Mouse (Mus musculus): Measurements from ENCODE around the gene Ciz1. TPM values are rescaled to one million over a fixed set of nuclear protein-coding genes. Genes with fewer than 3 reads are reported as not detected.

Gene Ciz1
- total RNA-seq, 2 experiments from 2014 or later: 41.0 to 140 TPM

- no peak for ATAC-seq (replicated peaks; ENCODE audit: low FRiP score, low TSS enrichment, poor library complexity, severe bottlenecking)
These were observed 33.2 kb upstream of the Ciz1 start for GRCm38 (mm10) chr2:32318709-32319585.

- ATAC-seq (replicated peaks; ENCODE audit: low FRiP score, low TSS enrichment, poor library complexity, severe bottlenecking): no peak
These were observed 32.2 kb upstream of the Ciz1 start for GRCm38 (mm10) chr2:32319586-32320580.

GRCm38 (mm10) chr2:32320721-32321120, 31.4 kb upstream of the Ciz1 start:
- no peak for ATAC-seq (replicated peaks; ENCODE audit: low FRiP score, low TSS enrichment, poor library complexity, severe bottlenecking)

GRCm38 (mm10) chr2:32321591-32322298, 30.4 kb upstream of the Ciz1 start:
- ATAC-seq (replicated peaks; ENCODE audit: low FRiP score, low TSS enrichment, poor library complexity, severe bottlenecking): no peak

DNA sequence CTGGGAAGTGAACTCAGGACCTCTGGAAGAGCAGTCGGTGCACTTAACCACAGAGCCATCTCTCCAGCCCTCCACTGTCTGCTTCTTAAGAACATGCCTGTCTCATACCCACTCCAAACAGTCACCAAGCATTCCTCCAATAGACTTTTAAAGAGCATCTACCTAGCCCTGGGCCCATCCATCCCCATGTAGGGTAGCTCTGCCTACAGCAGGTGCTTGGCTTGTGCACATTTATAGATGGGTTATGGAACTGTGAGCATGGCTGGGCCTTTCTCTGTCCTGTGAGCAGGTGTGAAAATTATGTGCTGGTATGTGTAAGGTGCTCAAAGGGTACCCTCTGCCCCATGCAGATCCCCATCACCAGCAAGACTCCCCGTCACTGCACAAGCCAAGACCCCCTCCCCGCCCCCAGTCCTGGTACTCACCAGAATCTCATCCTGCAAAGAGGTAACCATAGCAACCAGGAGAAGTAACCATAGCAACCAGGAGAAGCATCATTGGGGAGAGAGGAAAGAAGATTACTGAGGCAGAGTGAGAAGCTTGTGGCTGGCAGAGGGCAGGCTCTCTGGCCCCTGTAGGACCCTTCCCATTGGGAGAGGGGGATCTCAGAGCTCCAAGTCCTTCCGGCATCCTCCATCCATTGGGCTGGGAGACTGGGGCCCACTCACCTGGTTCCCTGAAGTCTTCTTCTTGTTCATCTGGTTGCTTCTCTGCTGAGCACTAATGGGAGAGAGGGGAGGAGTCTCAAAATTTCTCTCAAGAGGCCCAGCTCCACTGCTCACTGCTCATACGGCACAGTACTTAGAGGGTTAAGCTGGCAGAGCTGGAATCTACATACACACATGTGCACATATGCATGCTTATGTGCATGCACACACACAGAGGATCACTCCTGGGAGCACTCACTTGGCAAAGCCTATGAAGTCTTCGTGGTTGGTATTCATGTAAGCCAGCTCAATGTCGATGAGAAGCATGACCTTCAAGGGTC, 29.1 kb upstream of the Ciz1 start:
- no peak for ATAC-seq (replicated peaks; ENCODE audit: low FRiP score, low TSS enrichment, poor library complexity, severe bottlenecking)

DNA sequence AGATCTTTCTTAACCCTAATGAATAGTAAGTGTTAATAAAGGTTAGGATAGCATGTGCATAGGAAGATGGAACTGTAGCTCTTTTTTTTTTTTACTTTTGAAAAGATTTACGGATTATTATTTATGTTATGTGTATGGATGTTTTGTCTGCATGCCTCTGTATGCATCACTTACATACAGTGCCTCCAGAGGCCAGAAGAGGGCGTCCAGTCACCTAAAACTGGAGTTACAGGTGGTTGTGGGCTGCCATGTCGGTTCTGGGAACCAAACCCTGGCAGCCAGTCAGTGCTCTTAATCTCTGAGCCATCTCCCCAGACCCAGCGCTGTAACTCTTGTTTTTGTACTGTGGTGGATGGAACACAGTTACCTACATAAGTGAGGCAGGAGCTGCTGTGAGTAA, 27.8 kb upstream of the Ciz1 start:
- ATAC-seq (replicated peaks; ENCODE audit: low FRiP score, low TSS enrichment, poor library complexity, severe bottlenecking): no peak

GRCm38 (mm10) chr2:32325342-32325741, 26.8 kb upstream of the Ciz1 start:
- no peak for ATAC-seq (replicated peaks; ENCODE audit: low FRiP score, low TSS enrichment, poor library complexity, severe bottlenecking)

- ATAC-seq (replicated peaks; ENCODE audit: low FRiP score, low TSS enrichment, poor library complexity, severe bottlenecking): no peak
These were observed 24.9 kb upstream of the Ciz1 start for GRCm38 (mm10) chr2:32327200-32327599.

DNA sequence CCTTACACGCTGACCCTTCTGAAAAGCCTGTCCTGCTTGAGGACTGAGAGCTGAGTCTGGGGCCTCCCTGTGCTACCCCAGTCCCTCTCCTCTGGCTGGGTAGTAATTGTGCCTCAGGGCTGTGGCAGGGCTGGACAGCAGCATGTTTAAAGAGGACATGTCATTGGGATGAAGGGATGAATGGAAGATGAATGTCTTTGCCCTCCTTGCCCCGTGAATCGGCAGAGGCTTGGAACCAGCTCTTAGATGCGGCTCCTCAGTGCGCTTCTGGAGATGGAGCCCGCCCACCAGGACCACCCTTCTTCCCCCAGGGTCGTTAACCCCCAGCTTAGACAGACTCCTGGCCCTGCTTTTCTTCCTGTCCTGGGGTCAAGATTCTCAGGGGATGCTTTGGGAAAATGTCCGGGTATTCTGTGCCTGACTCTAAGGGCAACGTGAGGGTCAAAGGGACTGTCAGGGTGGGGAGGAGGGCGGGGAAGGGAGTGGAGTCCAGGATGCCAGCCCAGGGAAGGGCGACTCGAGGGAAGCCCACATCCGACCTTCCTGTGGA, 23.1 kb upstream of the Ciz1 start:
- no peak for ATAC-seq (replicated peaks; ENCODE audit: low FRiP score, low TSS enrichment, poor library complexity, severe bottlenecking)

- ATAC-seq (replicated peaks; ENCODE audit: low FRiP score, low TSS enrichment, poor library complexity, severe bottlenecking): no peak
These were observed 22.6 kb upstream of the Ciz1 start for GRCm38 (mm10) chr2:32329531-32329930.

DNA sequence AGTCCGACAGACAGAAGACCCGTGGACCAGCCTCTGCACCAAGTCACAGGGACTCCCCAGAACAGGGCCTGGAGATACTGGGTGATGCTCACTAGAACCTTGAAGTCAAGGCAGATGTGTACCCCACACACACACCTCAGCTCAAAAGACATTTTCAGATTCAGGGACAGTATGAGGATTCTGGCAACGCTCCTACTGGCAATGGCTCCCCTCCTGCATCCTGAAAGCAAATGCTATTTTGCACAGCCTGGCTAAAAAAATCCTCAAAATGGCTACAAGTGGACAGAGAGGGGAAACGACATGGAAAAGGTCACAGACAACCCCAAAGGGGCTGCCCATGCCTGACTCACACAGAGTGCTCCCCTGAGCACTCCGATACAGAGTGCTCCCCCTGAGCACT, 20.0 kb upstream of the Ciz1 start:
- ATAC-seq (replicated peaks; ENCODE audit: low FRiP score, low TSS enrichment, poor library complexity, severe bottlenecking): no peak

- ATAC-seq (replicated peaks; ENCODE audit: low FRiP score, low TSS enrichment, poor library complexity, severe bottlenecking): no peak
These were observed 16.2 kb upstream of the Ciz1 start for GRCm38 (mm10) chr2:32335888-32336287.

GRCm38 (mm10) chr2:32339912-32340642, 12.1 kb upstream of the Ciz1 start:
- ATAC-seq (replicated peaks; ENCODE audit: low FRiP score, low TSS enrichment, poor library complexity, severe bottlenecking): no peak

- ATAC-seq (replicated peaks; ENCODE audit: low FRiP score, low TSS enrichment, poor library complexity, severe bottlenecking): no peak
These were observed 11.1 kb upstream of the Ciz1 start for GRCm38 (mm10) chr2:32340836-32341633.

DNA sequence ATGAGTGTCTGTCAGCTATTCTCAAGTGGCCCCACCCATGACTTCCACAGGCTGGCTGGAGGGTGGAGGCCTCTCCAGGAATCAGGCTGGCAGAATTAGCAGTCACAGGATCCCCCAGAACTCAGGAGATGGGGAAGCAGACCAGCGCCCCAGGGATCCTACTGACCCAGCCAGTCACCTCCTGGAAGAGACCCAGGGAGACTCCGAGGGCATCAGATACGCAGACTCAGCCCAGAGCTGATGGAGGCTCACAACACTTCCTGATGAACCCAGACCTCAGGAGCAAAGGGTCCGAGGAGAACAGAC, 10.5 kb upstream of the Ciz1 start:
- ATAC-seq (replicated peaks; ENCODE audit: low FRiP score, low TSS enrichment, poor library complexity, severe bottlenecking): no peak

GRCm38 (mm10) chr2:32342039-32342438, 10.1 kb upstream of the Ciz1 start:
- no peak for ATAC-seq (replicated peaks; ENCODE audit: low FRiP score, low TSS enrichment, poor library complexity, severe bottlenecking)

Measured in megakaryocyte-erythroid progenitor cell, adult 5-6 weeks (primary cell).